Mouse (Mus musculus) embryo, embryonic 11.5 days (tissue): ENCODE results near the gene Lipc.

Experiments
- DNase-seq: peaks from one replicate; pipeline ENCODE4 v3.0.0-alpha.2; 2012; ENCODE audit warnings: low read depth, low spot score

The Lipc gene

GRCm38 (mm10) chr9:70952126-70952525 lies at the start of gene Lipc:
Gene Lipc, minus strand, starts transcription at chr9:70952226.
- no peak for DNase-seq

DNA sequence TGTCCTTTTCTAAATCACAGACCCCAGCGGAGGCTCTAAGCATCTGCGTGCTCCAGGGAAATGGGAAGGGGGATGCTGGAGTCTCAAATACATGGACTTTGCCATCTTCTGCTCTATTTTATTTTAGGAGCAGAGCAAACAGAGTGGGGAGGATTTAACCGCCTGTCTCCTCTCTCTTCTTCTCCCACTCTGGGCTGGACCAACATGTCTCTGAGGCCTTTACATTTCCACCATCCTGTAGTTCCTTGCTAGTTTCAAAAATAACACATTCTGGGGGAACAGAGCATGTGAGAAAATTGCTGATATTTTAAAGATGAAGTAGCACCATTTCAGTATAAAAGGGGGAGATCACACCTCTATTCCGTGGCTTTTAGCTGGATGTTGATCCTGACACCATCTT lies 47.1 kb upstream of the Lipc start:
- no peak for DNase-seq

- DNase-seq: no peak
Measured at GRCm38 (mm10) chr9:70998719-70999118, 46.7 kb upstream of the Lipc start.

DNA sequence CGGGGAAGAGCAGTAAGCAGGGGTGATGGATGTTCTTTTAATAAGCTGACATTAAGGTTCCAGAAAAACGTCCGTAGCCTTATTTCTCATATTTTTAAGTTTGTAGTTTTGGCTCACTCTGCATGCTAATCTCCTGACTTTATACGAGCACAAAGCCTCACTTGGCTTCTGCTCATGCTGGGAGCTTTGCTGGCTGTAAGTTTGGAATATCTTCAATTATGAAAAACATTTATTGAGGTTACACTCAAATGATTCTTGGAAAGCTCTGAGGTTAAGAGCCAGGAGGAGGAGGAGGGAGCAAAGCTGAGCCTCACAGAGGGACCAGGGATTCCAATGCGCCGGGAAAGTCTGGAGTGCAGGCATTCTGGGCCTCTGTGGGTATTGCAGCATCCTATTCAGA lies 41.3 kb upstream of the Lipc start:
- DNase-seq: no peak

DNA sequence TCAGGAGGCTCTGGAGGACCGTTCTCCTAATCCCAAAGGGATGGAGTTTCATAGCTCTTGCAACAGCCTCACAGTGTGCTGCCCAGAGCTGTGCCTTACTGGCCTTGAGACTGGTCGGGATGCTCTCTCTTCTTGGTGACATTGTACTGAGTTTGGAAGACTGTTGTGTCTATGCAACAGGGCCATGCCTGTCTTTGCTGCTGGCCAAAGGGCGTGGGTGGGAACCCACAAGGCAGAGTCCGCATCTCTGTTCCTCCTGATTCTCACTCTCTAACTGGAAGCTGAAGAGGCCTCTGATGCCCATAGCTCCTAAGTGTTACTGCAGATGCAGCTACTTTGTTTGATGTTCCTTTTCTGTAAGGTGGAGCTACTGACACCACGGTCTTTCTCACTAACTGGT lies 39.4 kb upstream of the Lipc start:
- DNase-seq: no peak

DNA sequence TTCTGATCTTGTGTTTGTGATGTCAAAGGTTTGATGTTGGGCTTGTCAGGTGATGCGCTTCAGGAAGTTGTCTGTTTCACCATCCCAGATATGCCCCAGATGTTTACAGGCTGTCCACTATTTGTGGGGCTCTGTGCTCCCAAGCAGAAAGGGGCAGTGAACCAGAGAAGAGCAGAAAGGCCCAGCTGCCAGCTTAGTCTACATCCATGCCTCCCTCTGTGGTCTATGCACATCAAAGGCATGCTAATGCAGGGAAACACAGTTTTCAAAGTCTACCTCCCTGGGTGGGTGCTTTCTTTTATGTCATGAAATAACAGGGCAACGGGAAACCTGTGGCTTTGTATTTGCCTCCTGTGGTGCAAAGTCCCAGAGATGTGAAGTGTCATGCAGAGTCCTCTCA lies 35.2 kb upstream of the Lipc start:
- no peak for DNase-seq

DNA sequence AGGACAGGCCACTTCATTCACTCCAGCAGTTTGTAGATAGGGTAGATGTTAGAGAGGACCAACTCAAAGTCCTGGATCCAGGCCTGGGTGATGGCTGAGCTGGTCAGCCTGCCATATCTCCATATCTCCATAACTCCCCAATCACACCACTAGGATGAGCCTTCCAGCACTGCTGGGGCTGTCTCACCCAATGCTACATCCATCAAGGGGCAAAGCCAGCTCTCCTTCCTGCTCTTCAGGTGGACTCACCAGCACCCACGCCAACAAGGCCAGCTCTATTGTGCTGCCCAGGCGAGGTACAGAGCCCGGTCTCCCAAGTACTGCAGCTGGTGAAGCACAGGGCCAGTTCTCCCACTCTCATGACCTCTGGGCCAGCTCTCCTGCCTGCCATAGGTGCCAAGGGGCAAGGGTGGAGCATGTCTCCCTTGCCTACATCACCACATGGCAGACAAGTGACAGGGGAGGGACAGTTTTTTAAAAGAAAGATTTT lies 31.0 kb upstream of the Lipc start:
- DNase-seq: no peak

DNA sequence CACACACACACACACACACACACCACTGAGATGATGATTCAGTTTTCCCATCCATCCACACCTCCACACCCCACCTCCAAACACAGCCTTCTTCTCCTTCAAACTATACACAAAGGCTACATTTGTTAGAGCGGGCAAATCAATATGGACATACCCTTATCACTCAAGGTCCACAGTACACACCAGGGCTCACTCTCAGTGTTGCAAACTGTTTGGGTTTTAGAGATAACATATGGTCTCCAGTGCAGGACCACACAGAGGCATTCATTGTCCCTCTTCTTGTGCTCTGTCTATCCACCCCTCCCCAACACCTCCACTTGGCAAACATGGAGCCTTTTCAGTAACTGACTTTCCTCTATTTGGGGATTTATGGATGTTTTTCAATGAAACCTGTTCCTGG lies 29.7 kb upstream of the Lipc start:
- DNase-seq: no peak

DNA sequence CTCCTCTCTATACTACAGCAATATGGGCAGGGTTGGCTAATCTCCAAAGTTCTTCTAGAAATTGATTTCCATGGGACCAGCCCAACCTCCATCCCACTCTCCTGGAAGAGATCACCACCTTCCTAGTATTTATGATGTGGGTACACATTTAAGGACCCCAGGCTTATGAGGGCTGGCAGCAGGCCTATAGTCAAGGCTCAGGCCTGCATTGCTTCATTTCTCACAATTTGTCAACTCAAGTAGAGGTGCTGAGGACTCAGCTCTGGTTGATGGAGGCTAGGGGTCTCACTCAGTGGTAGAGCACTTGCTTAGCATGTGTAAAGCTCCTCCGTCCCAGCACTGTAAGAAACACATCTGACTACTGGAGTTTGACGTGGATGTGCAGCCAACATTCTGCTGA lies 27.6 kb upstream of the Lipc start:
- DNase-seq: no peak

- DNase-seq: no peak
Measured at GRCm38 (mm10) chr9:70979171-70979570, 27.1 kb upstream of the Lipc start.

- DNase-seq: no peak
Measured at GRCm38 (mm10) chr9:70977392-70977791, 25.4 kb upstream of the Lipc start.

DNA sequence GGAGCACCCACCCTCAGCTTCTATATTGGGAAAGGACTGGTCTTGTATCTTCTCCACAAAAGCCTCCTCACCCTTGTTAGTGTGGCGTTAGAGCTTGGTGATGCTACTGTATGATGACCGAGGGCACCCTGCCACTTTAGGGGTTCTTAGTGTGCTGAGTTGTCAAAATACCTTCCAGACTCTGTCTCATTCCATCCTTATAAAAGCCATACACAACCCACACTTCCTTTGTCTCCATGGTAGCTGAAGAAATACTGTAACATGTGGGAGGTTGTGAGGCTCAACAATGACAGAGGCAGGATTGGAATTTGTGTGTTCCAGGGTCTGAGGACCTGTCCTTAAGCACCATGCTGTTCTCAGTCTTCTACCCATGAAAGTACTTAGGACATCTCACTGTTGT lies 23.9 kb upstream of the Lipc start:
- DNase-seq: no peak

- DNase-seq: no peak
Measured at GRCm38 (mm10) chr9:70973286-70973685, 21.3 kb upstream of the Lipc start.

DNA sequence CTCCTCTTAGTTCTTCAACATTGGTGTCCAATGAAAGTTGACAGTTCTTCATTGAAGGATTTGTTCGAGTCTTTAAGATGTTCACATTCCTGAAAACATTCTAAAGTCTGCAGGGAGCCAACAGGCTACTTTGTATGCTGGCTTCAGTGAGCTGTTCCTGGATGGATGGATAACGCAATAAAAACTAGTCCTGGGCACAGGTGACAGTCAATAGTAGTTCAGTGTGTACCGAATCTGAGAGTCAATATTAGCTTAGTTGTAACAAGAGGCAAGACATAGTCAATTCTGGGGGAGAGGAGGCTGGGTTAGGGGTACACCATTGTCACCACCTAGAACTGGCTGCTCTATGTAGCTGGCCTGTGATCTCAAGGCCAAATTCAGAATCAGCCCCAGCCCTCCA lies 17.2 kb upstream of the Lipc start:
- DNase-seq: no peak

GRCm38 (mm10) chr9:70965999-70966994 lies 14.3 kb upstream of the Lipc start:
- DNase-seq: no peak

GRCm38 (mm10) chr9:70965422-70965821 lies 13.4 kb upstream of the Lipc start:
- no peak for DNase-seq

GRCm38 (mm10) chr9:70965011-70965410 lies 13.0 kb upstream of the Lipc start:
- DNase-seq: no peak

DNA sequence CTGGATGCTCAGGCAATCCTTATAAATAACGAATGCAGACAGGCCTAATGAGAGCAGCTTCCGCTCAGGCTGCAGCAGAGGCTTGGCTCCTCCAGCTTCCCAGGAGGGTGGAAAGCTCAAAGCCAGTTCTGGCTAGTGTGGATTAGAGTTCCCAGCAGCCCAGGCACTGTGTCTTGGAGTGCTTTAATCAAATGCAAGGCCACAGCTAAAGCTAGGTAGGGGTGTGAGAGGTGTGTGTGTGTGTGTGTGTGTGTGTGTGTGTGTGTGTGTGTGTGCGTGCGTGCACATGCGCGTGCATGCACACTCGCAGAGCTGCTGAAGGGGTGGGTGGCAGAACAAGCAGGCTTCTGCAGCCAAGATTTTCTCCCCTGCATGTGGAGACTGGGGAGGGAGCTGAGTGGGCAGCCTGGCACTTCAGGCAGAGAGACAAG lies 11.4 kb upstream of the Lipc start:
- DNase-seq: no peak

DNA sequence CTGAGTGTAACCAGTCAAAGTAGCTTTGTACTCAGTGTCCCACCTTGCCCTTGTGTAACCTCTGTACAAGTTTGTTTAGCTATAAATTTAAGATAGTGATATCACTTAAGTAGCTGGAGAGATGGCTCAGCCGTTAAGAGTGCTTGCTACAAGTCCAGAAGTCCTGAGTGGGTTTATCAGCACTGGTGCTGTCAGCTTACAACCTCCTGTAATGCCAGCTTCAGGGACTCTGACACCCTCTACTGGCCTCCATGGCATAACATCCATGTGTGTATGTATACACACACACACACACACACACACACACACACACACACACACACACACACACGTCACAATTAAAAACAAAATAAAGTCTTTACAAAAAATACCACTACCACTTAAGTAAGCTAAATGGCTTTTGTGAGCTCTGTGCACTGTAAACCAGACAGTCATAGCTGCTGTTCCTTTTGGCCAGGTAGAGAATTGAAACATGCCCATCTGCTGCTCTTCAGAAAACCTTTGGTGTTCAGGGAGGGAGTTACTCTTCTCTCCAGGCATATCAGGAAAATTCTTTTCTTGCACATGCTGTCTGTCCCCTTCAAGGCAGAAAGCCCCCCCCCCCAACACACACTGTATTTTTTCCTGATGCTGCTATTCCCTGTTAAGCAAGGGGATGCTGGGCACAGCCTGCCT lies 10.9 kb upstream of the Lipc start:
- no peak for DNase-seq

GRCm38 (mm10) chr9:70960301-70960700 lies 8.3 kb upstream of the Lipc start:
- no peak for DNase-seq

- no peak for DNase-seq
Measured at GRCm38 (mm10) chr9:70959866-70960265, 7.8 kb upstream of the Lipc start.

DNA sequence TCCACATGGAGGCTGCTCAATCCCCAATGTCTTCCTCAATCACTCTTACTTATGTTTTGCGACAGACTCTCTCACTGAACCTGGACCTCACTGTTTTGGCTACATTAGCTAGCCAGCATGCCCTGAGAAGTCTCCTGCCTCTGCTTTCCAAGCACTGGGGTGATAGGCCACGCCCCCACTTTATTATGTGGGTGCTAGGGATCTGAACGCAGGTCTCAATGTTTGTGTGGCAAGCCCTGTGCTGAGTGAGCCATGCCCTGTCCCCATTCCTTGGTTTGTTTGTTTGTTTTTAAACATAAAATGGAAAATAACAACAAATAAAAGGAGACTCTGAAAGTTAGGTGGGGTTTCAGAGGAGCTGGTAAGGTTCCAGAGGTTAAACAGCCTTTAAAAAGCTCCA lies 7.4 kb upstream of the Lipc start:
- no peak for DNase-seq

- DNase-seq: no peak
Measured at GRCm38 (mm10) chr9:70958381-70958780, 6.4 kb upstream of the Lipc start.
